Mouse (Mus musculus): ENCODE data around the gene Ttc33.

DNA sequence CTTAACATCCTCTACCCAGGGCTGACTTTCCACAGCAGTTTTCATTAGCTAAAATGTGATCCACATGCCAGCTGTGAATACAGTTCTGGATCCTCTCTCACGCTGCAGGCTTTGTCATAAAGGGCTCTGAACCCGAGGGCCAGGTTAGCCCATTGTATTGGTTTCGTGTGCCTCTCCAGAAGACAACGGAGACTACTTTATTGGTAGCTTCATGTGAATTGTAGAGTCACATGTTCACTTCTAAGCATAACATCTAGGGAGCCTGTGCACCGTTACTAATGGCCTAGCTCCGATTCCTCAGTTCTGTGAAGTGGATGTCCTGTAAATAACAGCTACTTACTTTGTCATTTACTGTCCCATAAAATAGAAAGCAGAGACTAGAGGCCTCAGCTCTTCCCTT lies 55.0 kb downstream of the Ttc33 start:
- TF ChIP-seq CTCF (IDR thresholded peaks at IDR 0.05; ENCODE audit: borderline replicate concordance, extremely low read depth, insufficient read depth, insufficient read length) (no peak), POLR2A (IDR thresholded peaks at IDR 0.05; ENCODE audit: borderline replicate concordance, extremely low read depth, insufficient read depth, insufficient read length, poor library complexity, severe bottlenecking) (no peak)

Measured in brain, embryonic 14.5 days (tissue).